Mouse (Mus musculus) urinary bladder, postnatal 14 days (tissue): ENCODE results near the gene Rcor1.
A peak's percentile ranks its signal among the peaks of the same experiment; 100 is the strongest.

ENCODE experiments used
- DNase-seq: peaks from one replicate; pipeline ENCODE4 v3.0.0; 2021; ENCODE audit warnings: low spot score

Rcor1 gene

GRCm38 (mm10) chr12:111038976-111039612, at the start of gene Rcor1:
Gene Rcor1 (plus strand): TSS chr12:111039351.
- DNase-seq, result peak; percentile 99

- no peak for DNase-seq
These were observed 49.7 kb upstream of the Rcor1 start for GRCm38 (mm10) chr12:110989409-110989808.

GRCm38 (mm10) chr12:110990500-110990899, 48.7 kb upstream of the Rcor1 start:
- no peak for DNase-seq

GRCm38 (mm10) chr12:110991361-110992127, 47.6 kb upstream of the Rcor1 start:
- peak; percentile 87 for DNase-seq

- peak; percentile 93 for DNase-seq
These were observed 47.0 kb upstream of the Rcor1 start for GRCm38 (mm10) chr12:110992128-110992553.

GRCm38 (mm10) chr12:110992771-110993170, 46.4 kb upstream of the Rcor1 start:
- DNase-seq, result peak; percentile 51

- DNase-seq, result no peak
These were observed 45.9 kb upstream of the Rcor1 start for GRCm38 (mm10) chr12:110993226-110993625.

- no peak for DNase-seq
These were observed 44.5 kb upstream of the Rcor1 start for GRCm38 (mm10) chr12:110994666-110995065.

GRCm38 (mm10) chr12:110998092-110998491, 41.1 kb upstream of the Rcor1 start:
- DNase-seq, result no peak

- no peak for DNase-seq
These were observed 39.3 kb upstream of the Rcor1 start for GRCm38 (mm10) chr12:110999820-111000219.

- no peak for DNase-seq
These were observed 38.2 kb upstream of the Rcor1 start for GRCm38 (mm10) chr12:111000956-111001355.

GRCm38 (mm10) chr12:111004142-111004541, 35.0 kb upstream of the Rcor1 start:
- no peak for DNase-seq

GRCm38 (mm10) chr12:111005803-111006202, 33.3 kb upstream of the Rcor1 start:
- DNase-seq, result no peak

- DNase-seq, result no peak
These were observed 32.8 kb upstream of the Rcor1 start for GRCm38 (mm10) chr12:111006339-111006738.

- peak; percentile 71 for DNase-seq
These were observed 31.7 kb upstream of the Rcor1 start for GRCm38 (mm10) chr12:111007134-111008103.

GRCm38 (mm10) chr12:111008500-111009490, 30.4 kb upstream of the Rcor1 start:
- peak; percentile 31 for DNase-seq

- no peak for DNase-seq
These were observed 29.4 kb upstream of the Rcor1 start for GRCm38 (mm10) chr12:111009615-111010257.

GRCm38 (mm10) chr12:111016807-111017206, 22.3 kb upstream of the Rcor1 start:
- no peak for DNase-seq

GRCm38 (mm10) chr12:111018068-111018467, 21.1 kb upstream of the Rcor1 start:
- no peak for DNase-seq

- no peak for DNase-seq
These were observed 20.1 kb upstream of the Rcor1 start for GRCm38 (mm10) chr12:111019086-111019485.
